Mouse (Mus musculus) ES-Bruce4 (cell line): ENCODE data around the gene Myt1.

Experiments
- CTCF ChIP-seq: IDR thresholded peaks from one replicate; pipeline ENCODE4 v1.8.1; 2011; ENCODE audit warnings: low read depth, low read length
- POLR2A ChIP-seq: IDR thresholded peaks from one replicate; pipeline ENCODE4 v1.8.1; 2011; ENCODE audit warnings: low read length; ENCODE audit not compliant: insufficient read depth

GRCm38 (mm10) chr2:181727659-181728262, 35.4 kb upstream of the Myt1 start:
- no peak for TF ChIP-seq CTCF
- no peak for TF ChIP-seq POLR2A
